ENCODE assay signal across 21 mouse cellular contexts in the genomic region with DNA sequence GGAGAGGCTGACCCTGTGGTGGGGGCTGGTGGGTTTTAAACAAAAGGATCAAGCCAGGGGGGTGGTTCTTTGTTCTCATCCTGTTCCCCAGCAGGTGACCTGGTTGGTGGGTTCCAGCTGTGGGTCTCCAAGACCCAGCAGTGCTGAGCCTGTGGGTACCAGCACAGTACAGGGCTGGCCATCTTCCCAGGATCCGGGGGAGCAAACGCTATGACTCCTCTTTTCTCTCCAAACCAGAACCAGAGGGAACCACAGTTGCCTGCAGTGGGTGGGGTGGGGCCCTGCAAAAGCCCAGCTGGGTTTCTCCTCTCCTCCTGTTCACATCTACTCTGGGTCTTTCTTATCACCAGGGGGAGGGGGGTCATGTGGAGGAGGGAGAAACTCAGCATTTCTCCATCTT.
A peak's percentile ranks its signal among the peaks of the same experiment; 100 is the strongest.
DNase-seq lines count a peak whose midpoint lies in the region; TF ChIP-seq lines count a peak whose summit lies in the region.
"Had no signal": no experiment of that assay in that cellular context is flagged by ENCODE, and none has a peak within 500 bp of the region (broad histone marks: within the 10 kb centered on the region; RNA-seq: fewer than 3 reads in every experiment).

No protein-coding gene starts in this region.

- no peak overlapping the region for H3K4me3 ChIP-seq in left cerebral cortex, adult 2 months
- H3K4me3 ChIP-seq: embryonic facial prominence, embryonic 12.5 days; embryonic facial prominence, embryonic 15.5 days; heart, adult 2 months; hindbrain, embryonic 12.5 days; hindbrain, embryonic 15.5 days had no signal

- DNase-seq in frontal cortex, postnatal 36 days (ENCODE audit: low spot score in 2 of 2): peak; percentile 31 to 40
- no peak for DNase-seq in frontal cortex, postnatal 10 days (ENCODE audit: low spot score in 2 of 2)
- DNase-seq in left cerebral cortex, adult 2 months (ENCODE audit: extremely low spot score in 1 of 2, low spot score in 2 of 2): peak in 1 of 2 experiments; percentile 44
- DNase-seq in left cerebral cortex, postnatal 4 days: no peak
- peak; percentile 67 for DNase-seq in brain, adult 2 months (ENCODE audit: low read depth, low spot score)
- peak; percentile 51 to 62 for DNase-seq in left cerebral cortex, postnatal 36 days (ENCODE audit: low spot score in 2 of 2)
- DNase-seq in kidney, postnatal 4 days: no peak
- DNase-seq in cerebellum, adult 9-11 months: no peak
- DNase-seq: adrenal gland, adult 2 months; adrenal gland, postnatal 14 days; B cell, adult 2 months; cerebellum, adult 18-20 months; cerebellum, adult 9-10 months; cerebellum, postnatal 25 days; forebrain, postnatal 0 days; gastrocnemius, postnatal 25 days; heart, adult 2 months had no signal

- no peak for TF ChIP-seq CTCF in left cerebral cortex, adult 2 months (IDR thresholded peaks at IDR 0.05)

- intact Hi-C loops in left cerebral cortex, adult 2 months (cut with DNase I): loop anchor here (10.0 kb wide), 1 partner anchor 972 kb away; no protein-coding TSS in a partner anchor
- intact Hi-C loops in left cerebral cortex, postnatal 4 days (cut with DNase I): no loop called here
- intact Hi-C loops in left cerebral cortex, postnatal 36 days (cut with DNase I): no loop called here

- H3K27ac ChIP-seq in left cerebral cortex, adult 2 months: peak overlapping the region; percentile 24; the same call in 1 of the 2 replicates
- H3K27ac ChIP-seq: embryonic facial prominence, embryonic 12.5 days; embryonic facial prominence, embryonic 15.5 days; heart, adult 2 months; hindbrain, embryonic 12.5 days; hindbrain, embryonic 15.5 days had no signal

Comparison
In these comparisons a context has a peak if more than half of its experiments do, and no peak if none do; other contexts are left out.
1. DNase-seq: peak in frontal cortex, postnatal 36 days (2 of 2), brain, adult 2 months (single experiment) and left cerebral cortex, postnatal 36 days (2 of 2); none in frontal cortex, postnatal 10 days (0 of 2), left cerebral cortex, postnatal 4 days (single experiment), kidney, postnatal 4 days (0 of 2) and cerebellum, adult 9-11 months (single experiment).